Mouse (Mus musculus): ENCODE results near the gene Rfx8. TPM values are rescaled to one million over a fixed set of nuclear protein-coding genes. Genes with fewer than 3 reads are reported as not detected.

Rfx8 gene
- total RNA-seq, 2 experiments from 2014 or later, result not detected

GRCm38 (mm10) chr1:39735493-39735892, 14.7 kb upstream of the Rfx8 start:
- intact Hi-C loops (cut with DNase I), result no loop called here
- no peak for DNase-seq

- DNase-seq, result no peak
- intact Hi-C loops (cut with DNase I), result no loop called here
Measured at GRCm38 (mm10) chr1:39734881-39735280, 14.1 kb upstream of the Rfx8 start.

- intact Hi-C loops (cut with DNase I), result no loop called here
Measured at GRCm38 (mm10) chr1:39734311-39734710, 13.5 kb upstream of the Rfx8 start.

GRCm38 (mm10) chr1:39733876-39734275, 13.1 kb upstream of the Rfx8 start:
- intact Hi-C loops (cut with DNase I), result no loop called here
- no peak for DNase-seq

More at GRCm38 (mm10) chr1:39734311-39734710, 13.5 kb upstream of the Rfx8 start:
- no peak for DNase-seq

GRCm38 (mm10) chr1:39732081-39732480, 11.3 kb upstream of the Rfx8 start:
- no peak for DNase-seq
- intact Hi-C loops (cut with DNase I), result no loop called here

- intact Hi-C loops (cut with DNase I), result no loop called here
- DNase-seq, result no peak
Measured at GRCm38 (mm10) chr1:39731543-39731942, 10.7 kb upstream of the Rfx8 start.

GRCm38 (mm10) chr1:39730868-39731267, 10.1 kb upstream of the Rfx8 start:
- intact Hi-C loops (cut with DNase I), result no loop called here
- DNase-seq, result no peak

GRCm38 (mm10) chr1:39729919-39730318, 9.1 kb upstream of the Rfx8 start:
- intact Hi-C loops (cut with DNase I), result no loop called here
- DNase-seq, result no peak

- intact Hi-C loops (cut with DNase I), result no loop called here
- DNase-seq, result no peak
Measured at GRCm38 (mm10) chr1:39721351-39721726, 542 bp upstream of the Rfx8 start.

GRCm38 (mm10) chr1:39720186-39720585, 611 bp downstream of the Rfx8 start:
- DNase-seq, result no peak
- intact Hi-C loops (cut with DNase I), result no loop called here

- intact Hi-C loops (cut with DNase I), result no loop called here
- no peak for DNase-seq
Measured at GRCm38 (mm10) chr1:39715551-39715950, 5.2 kb downstream of the Rfx8 start.

GRCm38 (mm10) chr1:39714729-39715128, 6.1 kb downstream of the Rfx8 start:
- intact Hi-C loops (cut with DNase I), result no loop called here
- no peak for DNase-seq

- intact Hi-C loops (cut with DNase I), result no loop called here
- peak in 1 of 2 experiments; percentile 53 for DNase-seq
Measured at GRCm38 (mm10) chr1:39713842-39714658, 6.7 kb downstream of the Rfx8 start.

- intact Hi-C loops (cut with DNase I), result no loop called here
- no peak for DNase-seq
Measured at GRCm38 (mm10) chr1:39713300-39713699, 7.5 kb downstream of the Rfx8 start.

GRCm38 (mm10) chr1:39712261-39712660, 8.5 kb downstream of the Rfx8 start:
- DNase-seq, result no peak
- intact Hi-C loops (cut with DNase I), result no loop called here

GRCm38 (mm10) chr1:39710604-39711003, 10.2 kb downstream of the Rfx8 start:
- no peak for DNase-seq

GRCm38 (mm10) chr1:39710016-39710415, 10.8 kb downstream of the Rfx8 start:
- intact Hi-C loops (cut with DNase I), result no loop called here
- DNase-seq, result no peak

More at GRCm38 (mm10) chr1:39710604-39711003, 10.2 kb downstream of the Rfx8 start:
- intact Hi-C loops (cut with DNase I), result no loop called here

GRCm38 (mm10) chr1:39708778-39709177, 12.0 kb downstream of the Rfx8 start:
- no peak for DNase-seq
- intact Hi-C loops (cut with DNase I), result no loop called here

GRCm38 (mm10) chr1:39702216-39703046, 18.4 kb downstream of the Rfx8 start:
- intact Hi-C loops (cut with DNase I), result loop anchor here (5.0 kb wide), 1 partner anchor 60 kb away; no protein-coding TSS in a partner anchor
- no peak for DNase-seq

GRCm38 (mm10) chr1:39701274-39701602, 19.6 kb downstream of the Rfx8 start:
- intact Hi-C loops (cut with DNase I), result loop anchor here (5.0 kb wide), 1 partner anchor 61 kb away; no protein-coding TSS in a partner anchor
- DNase-seq, result no peak

GRCm38 (mm10) chr1:39700599-39701273, 20.1 kb downstream of the Rfx8 start:
- intact Hi-C loops (cut with DNase I), result loop anchor here (5.0 kb wide), 1 partner anchor 62 kb away; no protein-coding TSS in a partner anchor
- DNase-seq, result no peak

Data from gastrocnemius, postnatal 36 days (tissue).